Comparison of ENCODE assay signal across 15 mouse cellular contexts in genomic region chr10:14060302-14060701, GRCm38 (mm10).
"Had no signal": no experiment of that assay in that cellular context is flagged by ENCODE, and none has a peak within 500 bp of the region (broad histone marks: within the 10 kb centered on the region; RNA-seq: fewer than 3 reads in every experiment).

No protein-coding gene starts in this region.

- H3K9me3 ChIP-seq: liver, embryonic 15.5 days; midbrain, embryonic 10.5 days; midbrain, embryonic 15.5 days; neural tube, embryonic 13.5 days had no signal

- H3K27ac ChIP-seq: hindbrain, postnatal 0 days; liver, embryonic 15.5 days; midbrain, embryonic 10.5 days; midbrain, embryonic 15.5 days; neural tube, embryonic 13.5 days had no signal

- H3K4me3 ChIP-seq: liver, embryonic 15.5 days; midbrain, embryonic 10.5 days; midbrain, embryonic 15.5 days; neural tube, embryonic 13.5 days had no signal

- H3K4me2 ChIP-seq: liver, embryonic 11.5 days; liver, embryonic 15.5 days; midbrain, embryonic 15.5 days; neural tube, embryonic 13.5 days had no signal

- ATAC-seq: hindbrain, postnatal 0 days; lung, postnatal 0 days; midbrain, embryonic 15.5 days had no signal

- H3K9ac ChIP-seq: liver, embryonic 15.5 days; midbrain, embryonic 15.5 days; neural tube, embryonic 13.5 days had no signal

- DNase-seq: kidney, adult 11 months; kidney, adult 9 months; kidney, postnatal 14 days; layer of hippocampus, postnatal 36 days; left cerebral cortex, postnatal 4 days; lung, adult 2 months; lung, postnatal 4 days; retina, postnatal 1 day had no signal

- H3K4me1 ChIP-seq: liver, embryonic 15.5 days had no signal

- H3K27me3 ChIP-seq: liver, embryonic 15.5 days; midbrain, embryonic 15.5 days; neural tube, embryonic 13.5 days had no signal

- H3K36me3 ChIP-seq: liver, embryonic 15.5 days; midbrain, embryonic 10.5 days; midbrain, embryonic 15.5 days; neural tube, embryonic 13.5 days had no signal
